Mouse (Mus musculus) embryonic facial prominence, embryonic 13.5 days (tissue): ENCODE results near the gene Rfxap. TPM values are rescaled to one million over a fixed set of nuclear protein-coding genes. Genes with fewer than 3 reads are reported as not detected.
A peak's percentile ranks its signal among the peaks of the same experiment; 100 is the strongest.
"Not testable (repeated sequence)": the region's sequence is repeated elsewhere in the genome, so short reads cannot be mapped to it uniquely, and the experiment has no call there.

ENCODE experiments used
- ATAC-seq: fragments of 200-750 bp; cut with Nextera tagmentation; 2 replicates; pipeline ENCODE4 v1.8.0; 2017; ENCODE audit warnings: low read depth; ENCODE audit not compliant: insufficient number of reproducible peaks, insufficient read depth, low FRiP score, low TSS enrichment
- H3K27ac ChIP-seq: fragments of 300-500 bp; sonication (generic); 2 replicates; pipeline ENCODE4 v1.5.1; 2015; ENCODE audit warnings: moderate library complexity, mild to moderate bottlenecking, inconsistent platforms
- H3K27me3 ChIP-seq: fragments of 300-500 bp; sonication (generic); 2 replicates; pipeline ENCODE4 v1.6.1; 2015; ENCODE audit warnings: mild to moderate bottlenecking, inconsistent platforms
- H3K36me3 ChIP-seq: fragments of 300-500 bp; sonication (generic); 2 replicates; pipeline ENCODE4 v1.6.1; 2015; ENCODE audit warnings: mild to moderate bottlenecking, inconsistent platforms
- H3K4me1 ChIP-seq: fragments of 300-500 bp; sonication (generic); 2 replicates; pipeline ENCODE4 v1.6.1; 2015; ENCODE audit warnings: inconsistent platforms
- H3K4me2 ChIP-seq: fragments of 300-500 bp; sonication (generic); 2 replicates; pipeline ENCODE4 v1.6.1; 2015; ENCODE audit warnings: moderate library complexity, mild to moderate bottlenecking, inconsistent platforms
- H3K4me3 ChIP-seq: fragments of 300-500 bp; sonication (generic); 2 replicates; pipeline ENCODE4 v1.5.1; 2015; ENCODE audit warnings: mild to moderate bottlenecking, inconsistent platforms
- H3K9ac ChIP-seq: fragments of 300-500 bp; sonication (generic); 2 replicates; pipeline ENCODE4 v1.6.1; 2015; ENCODE audit warnings: mild to moderate bottlenecking, inconsistent platforms
- H3K9me3 ChIP-seq: fragments of 300-500 bp; sonication (generic); 2 replicates; pipeline ENCODE4 v1.6.1; 2016; ENCODE audit warnings: inconsistent platforms
- WGBS: fragments of 180-500 bp; shearing (Covaris S2); methylation state at CpG from one replicate; pipeline ENCODE4 v1.1.7; 2015; ENCODE audit warnings: mixed read lengths; 5-methylcytosine and 5-hydroxymethylcytosine counted together
- polyA plus RNA-seq: library from polyadenylated mRNA; unstranded; fragments of >200 nt; fragmentation: Nextera tagmentation; extraction: Ambion mirVana; gene quantifications from 2 replicates; pipeline ENCODE4 v1.2.1, GENCODE M21; 2015

Gene Rfxap
- polyA plus RNA-seq, 1 experiment from 2014 or later, result 40.2 TPM

DNA sequence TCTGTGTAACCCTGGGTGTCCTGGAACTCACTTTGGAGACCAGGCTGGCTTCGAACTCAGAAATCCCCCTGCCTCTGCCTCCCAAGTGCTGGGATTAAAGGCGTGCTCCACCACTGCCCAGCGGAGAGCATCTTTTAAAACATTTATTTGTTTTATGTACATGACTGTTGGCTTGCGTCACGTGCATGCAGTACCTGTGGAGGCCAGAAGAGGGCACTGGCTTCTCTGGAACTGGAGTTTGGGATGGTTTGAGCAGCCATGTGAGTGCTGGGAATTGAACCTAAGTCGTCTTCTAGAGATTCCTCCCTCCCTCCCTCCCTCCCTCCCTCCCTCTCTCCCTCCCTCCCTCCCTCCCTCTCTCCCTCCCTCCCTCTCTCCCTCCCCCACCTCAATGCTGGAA, 42.1 kb downstream of the Rfxap start:
- H3K27me3 ChIP-seq, H3K4me2 ChIP-seq, H3K36me3 ChIP-seq, H3K27ac ChIP-seq, ATAC-seq, H3K9me3 ChIP-seq, H3K4me1 ChIP-seq, H3K4me3 ChIP-seq, H3K9ac ChIP-seq: not testable (repeated sequence)
- 89% methylated on average over 6 of the region's 6 CpGs for WGBS

DNA sequence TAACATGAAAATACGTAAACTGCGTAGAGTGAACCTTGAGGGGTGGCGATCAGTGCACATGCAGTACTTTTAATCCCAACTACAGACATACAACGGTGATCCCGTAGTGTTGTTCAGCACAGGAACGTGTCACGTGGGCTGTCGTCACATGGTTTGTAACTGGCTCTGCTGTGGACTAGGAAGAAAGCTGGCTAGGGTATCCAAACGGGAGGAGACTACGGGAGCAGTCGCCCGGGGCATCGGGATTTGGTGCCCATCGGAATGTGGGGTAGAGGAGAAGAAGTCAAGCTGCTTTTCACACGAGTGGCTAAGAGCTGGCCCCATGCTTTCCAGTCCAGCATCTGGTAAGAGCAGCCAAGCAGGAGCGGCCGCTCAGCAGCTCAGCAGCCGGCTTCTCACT, 43.2 kb downstream of the Rfxap start:
- no peaks in the 10 kb centered on the region for H3K4me1 ChIP-seq
- H3K9ac ChIP-seq, result no peak overlapping the region
- ATAC-seq, result no peak

DNA sequence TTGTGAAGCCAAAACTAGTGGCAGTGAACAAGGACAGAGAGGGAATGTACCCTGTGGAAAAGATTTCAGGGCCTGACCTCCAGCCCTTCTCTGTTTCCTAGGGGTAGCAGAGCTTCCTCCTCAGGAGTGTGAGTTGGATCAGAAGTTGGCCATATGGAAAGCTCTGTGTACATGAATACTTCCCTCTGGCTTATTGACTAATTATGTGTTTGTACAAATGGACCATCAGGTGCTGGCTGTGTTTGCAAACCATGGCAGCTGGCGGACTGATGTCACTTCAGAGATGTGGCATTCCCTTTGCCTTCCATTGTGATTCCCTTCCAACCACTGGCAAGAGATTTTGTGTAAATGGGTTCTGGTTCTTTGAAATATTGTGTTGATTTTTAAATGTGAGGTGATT, 46.3 kb downstream of the Rfxap start:
- no peaks in the 10 kb centered on the region for H3K27me3 ChIP-seq
- ATAC-seq, result no peak
- H3K36me3 ChIP-seq, result no peaks in the 10 kb centered on the region
- no peak overlapping the region for H3K9ac ChIP-seq
- H3K4me2 ChIP-seq, result no peak overlapping the region
- peaks cover 18% of the 10 kb centered on the region for H3K4me1 ChIP-seq
- whole genome bisulfite sequencing, result 82% methylated on average over 1 of the region's 1 CpGs
- no peak overlapping the region for H3K4me3 ChIP-seq
- H3K27ac ChIP-seq, result no peak overlapping the region
- peaks cover 3% of the 10 kb centered on the region; the same call in 1 of the 2 replicates for H3K9me3 ChIP-seq

More for the DNA sequence above, 43.2 kb downstream of the Rfxap start:
- Histone ChIP-seq H3K4me3 (peak overlapping the region; percentile 23; the same call in 1 of the 2 replicates), H3K9me3 (peaks cover 3% of the 10 kb centered on the region; the same call in 1 of the 2 replicates), H3K27ac (no peak overlapping the region), H3K27me3 (no peaks in the 10 kb centered on the region), H3K36me3 (no peaks in the 10 kb centered on the region), H3K4me2 (peak overlapping the region; percentile 38)
- 67% methylated on average over 18 of the region's 18 CpGs for WGBS

DNA sequence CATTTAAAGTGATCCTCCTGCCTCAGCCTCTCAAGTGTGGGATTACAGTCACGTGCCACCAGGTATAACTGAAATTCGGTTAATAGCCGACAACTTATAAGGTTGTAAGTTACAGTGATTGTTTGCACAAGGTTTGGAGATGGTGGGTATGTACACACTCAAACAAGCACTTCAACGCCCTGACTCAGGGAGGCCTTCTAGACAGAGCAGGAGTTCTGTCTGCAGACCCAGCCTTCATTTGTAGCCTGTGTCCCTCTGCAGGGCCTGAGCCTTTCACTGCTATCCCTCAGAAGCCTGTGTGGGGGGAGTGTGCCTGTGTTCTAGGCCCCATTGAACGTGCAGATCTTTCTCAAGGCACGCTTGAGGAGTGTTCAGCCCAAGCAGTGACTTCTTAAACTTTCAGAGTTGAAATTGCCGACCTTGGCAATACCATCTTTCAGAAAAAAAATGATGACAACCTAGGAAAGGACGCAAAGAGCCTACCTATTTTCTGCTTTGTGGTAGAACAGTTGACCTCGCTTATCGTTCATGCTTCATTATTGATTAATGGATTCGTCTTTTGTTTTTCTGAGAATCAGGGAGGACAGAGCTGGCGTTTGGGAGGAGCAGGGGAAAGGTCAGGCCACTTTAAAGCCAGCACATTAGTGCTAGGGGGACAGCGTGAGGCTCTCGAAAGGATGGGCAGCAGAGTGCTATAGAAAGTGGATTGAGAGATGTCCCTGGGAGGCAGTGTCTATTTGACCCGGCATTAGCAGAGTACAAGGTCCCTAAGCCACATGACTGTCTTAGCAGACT, 47.1 kb downstream of the Rfxap start:
- H3K27me3 ChIP-seq, result no peaks in the 10 kb centered on the region; the same call in 1 of the 2 replicates
- H3K36me3 ChIP-seq, result no peaks in the 10 kb centered on the region
- H3K4me2 ChIP-seq, result no peak overlapping the region
- 76% methylated on average over 15 of the region's 15 CpGs for WGBS
- peaks cover 3% of the 10 kb centered on the region; the same call in 1 of the 2 replicates for H3K9me3 ChIP-seq
- H3K4me3 ChIP-seq, result no peak overlapping the region
- no peak overlapping the region for H3K9ac ChIP-seq
- no peak for ATAC-seq
- no peak overlapping the region for H3K27ac ChIP-seq
- H3K4me1 ChIP-seq, result peaks cover 24% of the 10 kb centered on the region

DNA sequence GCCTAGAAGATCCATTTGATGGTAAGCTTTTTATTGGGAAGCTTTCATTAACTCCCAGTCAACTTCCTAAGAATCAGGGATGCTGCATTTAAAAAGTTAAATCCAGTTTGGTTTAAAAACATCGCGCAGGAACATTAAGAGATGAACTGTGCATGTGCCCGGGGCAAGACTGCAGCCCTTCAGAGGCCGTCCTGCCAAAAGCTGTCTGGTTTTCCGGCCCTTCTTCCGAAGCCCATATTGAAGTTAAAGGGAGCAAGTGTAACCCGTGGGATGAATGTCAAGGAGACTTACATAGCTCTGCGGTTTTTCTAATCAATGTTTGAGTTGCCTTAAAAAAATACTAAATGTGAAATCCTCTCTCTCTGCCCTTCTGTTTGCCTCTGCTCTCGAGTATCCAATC, 48.4 kb downstream of the Rfxap start:
- H3K4me1 ChIP-seq, result peaks cover 30% of the 10 kb centered on the region
- ATAC-seq, result no peak

DNA sequence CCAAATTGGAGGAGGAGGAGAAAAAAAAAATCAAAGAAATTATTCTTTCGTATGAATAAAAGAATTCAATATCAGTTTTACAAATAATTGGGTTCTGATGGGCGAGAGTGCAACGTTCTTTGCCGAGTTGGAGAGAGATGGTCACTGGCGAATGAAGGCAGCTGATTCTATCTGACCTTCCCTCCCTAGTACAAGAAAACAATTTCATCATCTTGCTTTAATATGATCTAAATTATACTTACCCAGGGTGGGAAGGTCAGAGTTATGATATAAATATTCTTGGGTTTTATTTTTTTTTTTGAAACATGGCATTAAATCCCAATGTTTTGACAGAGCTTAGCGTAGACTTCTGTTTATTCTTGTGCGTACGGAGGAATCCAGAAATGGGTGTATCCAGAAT, 50.1 kb downstream of the Rfxap start:
- H3K9me3 ChIP-seq, result peaks cover 1% of the 10 kb centered on the region; the same call in 1 of the 2 replicates
- no peak overlapping the region for H3K27ac ChIP-seq
- H3K4me3 ChIP-seq, result peak overlapping the region; percentile 72; the same call in 1 of the 2 replicates
- no peak overlapping the region for H3K9ac ChIP-seq
- H3K36me3 ChIP-seq, result no peaks in the 10 kb centered on the region
- no peak for ATAC-seq
- peaks cover 30% of the 10 kb centered on the region for H3K4me1 ChIP-seq
- WGBS, result 75% methylated on average over 8 of the region's 8 CpGs
- H3K27me3 ChIP-seq, result no peaks in the 10 kb centered on the region; the same call in 1 of the 2 replicates
- H3K4me2 ChIP-seq, result peak overlapping the region; percentile 96

More for the DNA sequence above, 48.4 kb downstream of the Rfxap start:
- Histone ChIP-seq H3K9me3 (peaks cover 3% of the 10 kb centered on the region; the same call in 1 of the 2 replicates), H3K36me3 (no peaks in the 10 kb centered on the region), H3K9ac (no peak overlapping the region), H3K4me3 (no peak overlapping the region), H3K4me2 (no peak overlapping the region), H3K27me3 (no peaks in the 10 kb centered on the region; the same call in 1 of the 2 replicates), H3K27ac (no peak overlapping the region)
- whole genome bisulfite sequencing, result 54% methylated on average over 9 of the region's 9 CpGs

DNA sequence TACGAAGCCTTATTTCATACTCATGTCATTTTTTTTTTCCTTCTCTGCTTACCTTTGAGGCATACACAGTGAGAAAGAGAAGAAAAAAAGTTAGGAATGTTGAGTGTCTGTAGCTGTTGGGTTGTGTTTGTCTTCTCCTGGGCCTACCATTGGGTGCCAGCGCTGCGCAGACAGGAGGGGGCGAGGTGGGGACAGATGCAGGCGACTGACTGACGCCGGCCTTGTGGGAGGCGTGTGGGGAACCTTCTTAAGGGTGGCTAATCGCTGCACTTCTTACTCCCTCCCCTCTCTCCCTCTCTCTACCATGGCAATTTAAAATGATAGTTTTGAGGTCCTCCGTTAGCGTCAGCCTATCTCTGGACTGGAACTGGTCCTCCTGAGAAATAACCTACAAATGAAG, 51.5 kb downstream of the Rfxap start:
- Histone ChIP-seq H3K9me3 (no peaks in the 10 kb centered on the region), H3K4me3 (peak overlapping the region; percentile 72), H3K4me1 (peaks cover 30% of the 10 kb centered on the region), H3K27ac (peak overlapping the region; percentile 89), H3K27me3 (no peaks in the 10 kb centered on the region; the same call in 1 of the 2 replicates), H3K36me3 (peaks cover 5% of the 10 kb centered on the region), H3K4me2 (peak overlapping the region; percentile 96), H3K9ac (peak overlapping the region; percentile 82)
- 1% methylated on average over 11 of the region's 11 CpGs for WGBS
- no peak for ATAC-seq

DNA sequence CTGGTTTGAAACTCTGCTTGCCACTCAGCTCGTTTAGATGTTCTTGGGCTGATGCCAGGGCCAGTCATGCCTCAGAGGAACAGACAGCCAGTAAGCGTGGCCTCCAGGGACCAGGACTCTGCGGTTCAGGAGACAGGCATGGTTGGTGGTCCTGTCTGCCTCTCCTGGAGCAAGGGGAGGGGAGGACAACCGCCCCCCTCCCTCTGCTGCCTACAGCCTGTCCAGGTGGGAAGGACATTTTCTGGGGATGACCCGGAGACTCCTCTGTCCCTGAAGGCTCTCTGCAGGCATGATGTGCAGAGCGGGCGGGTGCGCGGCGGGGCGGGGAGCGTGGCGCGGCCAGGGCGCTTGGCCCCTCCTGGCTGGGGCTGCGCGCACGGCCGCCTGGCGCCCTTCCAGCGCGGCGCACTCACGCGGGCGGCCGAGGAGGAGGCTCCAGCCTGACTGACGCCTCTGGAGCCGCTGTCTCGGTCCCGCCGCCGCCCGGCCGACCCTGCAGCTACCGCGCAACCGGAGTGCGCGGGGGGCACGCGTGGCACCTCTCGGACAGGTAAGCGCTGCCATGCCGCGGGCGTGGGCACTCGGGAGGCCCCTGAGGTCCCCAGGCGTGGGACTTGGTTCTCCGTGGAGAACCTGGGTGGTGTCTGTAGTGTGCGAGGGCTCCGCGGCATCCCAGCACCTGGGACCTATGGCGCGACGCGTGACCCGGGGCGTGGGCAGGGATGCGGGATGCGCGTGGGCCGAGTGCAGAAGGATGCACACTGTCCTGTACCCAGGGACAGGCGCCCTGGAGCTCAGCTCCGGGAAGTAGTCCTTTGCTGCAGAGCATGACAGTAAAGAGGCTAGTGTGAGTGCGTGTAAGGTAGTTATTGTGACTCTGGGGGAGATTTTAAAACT, 52.2 kb downstream of the Rfxap start, which contains the start of gene Smad9:
Gene Smad9 (plus strand): TSS at position 438 of the 897 bp plus-strand sequence.
- WGBS, result under 1% methylated on average over 66 of the region's 66 CpGs
- peak; percentile 86 for ATAC-seq

DNA sequence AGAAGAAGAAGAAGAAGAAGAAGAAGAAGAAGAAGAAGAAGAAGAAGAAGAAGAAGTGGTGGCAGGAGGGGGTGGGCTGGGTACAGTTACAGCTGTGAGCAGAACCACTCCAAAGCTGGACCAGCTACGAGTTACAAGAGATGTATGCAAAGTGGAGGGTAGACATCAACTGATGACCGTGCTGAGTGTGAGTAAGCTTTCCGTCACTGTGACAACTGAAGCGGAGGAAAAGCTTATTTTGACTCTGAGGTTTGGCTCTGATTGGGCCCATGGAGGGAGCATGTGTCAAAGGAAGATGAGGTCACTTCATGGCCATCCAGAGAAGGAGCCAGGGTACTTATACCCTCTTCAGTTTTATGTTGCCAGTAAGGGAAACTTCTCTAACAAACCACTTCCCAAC, 54.2 kb downstream of the Rfxap start:
- peaks cover 32% of the 10 kb centered on the region for H3K36me3 ChIP-seq
- no peak overlapping the region for H3K27ac ChIP-seq
- WGBS, result 79% methylated on average over 4 of the region's 4 CpGs
- no peak for ATAC-seq
- H3K27me3 ChIP-seq, result no peaks in the 10 kb centered on the region; the same call in 1 of the 2 replicates
- no peak overlapping the region for H3K4me3 ChIP-seq
- H3K9ac ChIP-seq, result no peak overlapping the region
- H3K4me1 ChIP-seq, result peaks cover 23% of the 10 kb centered on the region
- H3K4me2 ChIP-seq, result no peak overlapping the region
- H3K9me3 ChIP-seq, result no peaks in the 10 kb centered on the region

More for the DNA sequence above, 52.2 kb downstream of the Rfxap start, which contains the start of gene Smad9:
- Histone ChIP-seq H3K36me3 (peaks cover 12% of the 10 kb centered on the region), H3K9me3 (no peaks in the 10 kb centered on the region), H3K4me1 (peaks cover 30% of the 10 kb centered on the region), H3K27me3 (no peaks in the 10 kb centered on the region; the same call in 1 of the 2 replicates), H3K4me3 (peak within 1 kb of the TSS; percentile 72), H3K27ac (peak within 1 kb of the TSS; percentile 89), H3K4me2 (peak within 1 kb of the TSS; percentile 96), H3K9ac (peak within 1 kb of the TSS; percentile 82)
